Mouse (Mus musculus) right cerebral cortex, postnatal 36 days (tissue): Measurements from ENCODE around the gene Kcnk6.
A peak's percentile ranks its signal among the peaks of the same experiment; 100 is the strongest.

Experiments
- DNase-seq, 2 experiments: peaks; one replicate each; pipeline ENCODE4 v3.0.0; 2022; ENCODE audit warnings: low spot score in 2 of 2, mixed read lengths in 1 of 2

Gene Kcnk6

GRCm38 (mm10) chr7:29232247-29233013 lies at the start of gene Kcnk6:
Gene Kcnk6, minus strand, starts transcription at chr7:29232515.
- DNase-seq = no peak

DNA sequence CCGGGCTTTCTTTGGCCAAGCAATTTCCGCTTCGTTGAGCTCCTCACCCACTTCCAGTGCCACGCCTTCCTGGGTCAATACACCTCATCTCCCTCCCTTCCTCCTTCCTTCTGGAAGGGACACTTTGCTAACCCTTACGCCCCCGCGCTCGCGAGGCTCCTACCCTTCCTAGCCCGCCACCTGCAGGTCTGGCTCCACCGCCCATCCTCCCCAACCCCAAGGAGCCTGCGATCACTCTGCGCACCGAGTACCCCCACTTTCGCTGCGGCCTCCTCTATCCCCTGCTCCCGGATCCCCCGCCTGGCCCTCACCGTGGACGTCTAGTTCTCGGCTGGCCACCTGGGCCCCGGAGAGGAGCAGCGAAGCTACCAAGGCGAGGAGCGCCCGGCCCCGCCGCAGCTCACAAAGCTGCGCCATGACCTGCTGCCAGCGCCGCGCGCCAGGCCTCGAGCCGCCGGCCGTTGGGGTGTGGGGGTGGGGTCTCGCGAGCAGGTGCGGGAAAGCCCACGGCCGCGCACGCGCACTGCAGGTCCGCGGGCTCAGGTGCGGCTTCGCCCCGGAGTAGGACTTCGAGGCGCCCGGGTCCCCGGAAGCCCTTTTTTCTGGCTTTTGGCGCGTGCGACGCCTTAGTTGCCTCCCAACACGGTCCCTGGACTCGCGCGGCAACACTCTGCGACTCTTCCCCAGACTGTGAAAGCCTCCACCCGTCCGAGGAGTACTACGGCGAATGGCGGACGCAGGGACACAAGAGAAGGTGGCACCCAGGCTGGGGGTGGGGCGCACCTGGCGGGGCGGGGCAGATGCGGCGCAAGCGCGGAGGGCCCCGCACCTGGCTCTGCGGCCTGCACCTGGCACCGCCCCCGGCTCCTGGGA lies 49.1 kb upstream of the Kcnk6 start, which contains the start of gene Spint2:
Gene Spint2 (minus strand): TSS at position 712 of the 873 bp plus-strand sequence.
- no peak for DNase-seq

DNA sequence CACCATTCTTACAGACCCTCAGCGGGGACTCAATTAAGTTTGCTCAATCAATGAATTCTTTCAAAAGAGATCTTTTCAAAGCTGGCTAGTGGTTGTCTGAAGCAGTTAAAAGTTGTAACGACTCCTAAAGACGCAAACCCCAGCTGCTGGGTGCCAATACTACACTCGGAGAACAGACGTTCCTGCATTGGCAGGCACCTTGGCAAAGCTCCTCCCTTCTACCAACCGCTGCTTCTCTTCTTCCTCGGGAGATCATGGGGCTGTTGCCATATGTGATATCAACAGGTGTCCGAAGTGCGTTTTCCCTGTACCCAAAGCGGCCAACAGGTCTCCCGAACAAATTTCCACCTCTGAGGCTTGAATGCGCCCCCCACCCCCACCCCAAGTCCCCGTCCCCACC lies 48.5 kb upstream of the Kcnk6 start:
- DNase-seq = no peak

DNA sequence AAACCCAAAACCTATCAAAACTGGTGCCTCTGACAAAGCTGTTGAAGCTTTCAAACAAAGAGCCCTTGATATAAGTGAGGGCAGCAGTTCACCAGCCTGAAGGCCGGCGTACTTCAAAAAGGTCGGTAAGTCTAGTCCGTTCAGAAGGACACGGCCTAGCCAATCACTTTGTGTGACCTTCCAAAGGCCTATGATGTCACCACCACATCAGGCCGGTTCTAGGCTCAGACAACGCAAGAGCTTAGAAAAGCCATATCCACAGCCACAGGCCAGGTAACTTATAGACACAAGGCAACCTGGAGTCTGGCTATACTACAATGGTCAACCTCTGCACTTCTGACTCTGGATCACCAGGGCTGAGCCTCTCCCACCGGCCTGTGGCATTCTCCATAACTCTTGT lies 47.6 kb upstream of the Kcnk6 start:
- no peak for DNase-seq

DNA sequence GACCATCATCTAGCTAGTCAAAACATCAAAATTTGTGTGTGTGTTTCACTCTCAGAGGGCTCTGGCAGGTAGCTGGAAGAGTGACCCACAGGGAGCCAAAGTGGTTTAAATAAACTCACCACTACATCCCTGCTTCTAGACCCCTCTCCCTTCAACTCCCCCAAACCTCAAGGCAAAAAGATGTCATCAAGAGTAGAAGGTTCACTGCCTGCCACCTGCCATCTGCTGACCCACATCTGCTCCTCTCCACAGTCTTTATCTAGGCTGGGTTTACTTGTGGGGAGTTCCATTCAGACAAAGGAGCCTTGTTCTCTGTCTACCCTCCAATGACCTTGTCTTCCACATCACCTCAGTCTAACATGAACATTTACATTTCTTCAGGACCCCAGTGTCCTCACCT lies 46.9 kb upstream of the Kcnk6 start:
- no peak for DNase-seq

GRCm38 (mm10) chr7:29277510-29277909 lies 45.2 kb upstream of the Kcnk6 start:
- DNase-seq = no peak

DNA sequence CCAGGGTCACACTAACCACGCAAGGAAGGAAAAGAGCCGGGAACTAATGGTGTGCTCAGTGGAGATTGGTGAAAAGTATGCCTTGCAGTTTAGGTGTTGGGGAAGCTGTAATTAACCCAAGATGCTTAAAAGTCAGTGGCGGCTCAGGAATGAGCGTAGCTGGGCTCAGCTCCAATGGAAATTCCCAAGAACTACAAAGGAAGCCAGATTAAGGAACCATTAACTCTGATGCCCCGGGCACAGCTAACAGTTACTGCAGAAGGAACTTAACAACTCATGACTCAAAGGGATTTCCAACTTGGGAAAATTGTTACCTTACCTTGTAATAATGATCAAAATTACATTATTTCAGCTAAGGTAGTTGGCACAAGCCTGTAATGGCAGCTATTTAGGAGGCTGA lies 44.4 kb upstream of the Kcnk6 start:
- DNase-seq = no peak

- DNase-seq = no peak
These were observed 39.6 kb upstream of the Kcnk6 start for GRCm38 (mm10) chr7:29271687-29272465.

DNA sequence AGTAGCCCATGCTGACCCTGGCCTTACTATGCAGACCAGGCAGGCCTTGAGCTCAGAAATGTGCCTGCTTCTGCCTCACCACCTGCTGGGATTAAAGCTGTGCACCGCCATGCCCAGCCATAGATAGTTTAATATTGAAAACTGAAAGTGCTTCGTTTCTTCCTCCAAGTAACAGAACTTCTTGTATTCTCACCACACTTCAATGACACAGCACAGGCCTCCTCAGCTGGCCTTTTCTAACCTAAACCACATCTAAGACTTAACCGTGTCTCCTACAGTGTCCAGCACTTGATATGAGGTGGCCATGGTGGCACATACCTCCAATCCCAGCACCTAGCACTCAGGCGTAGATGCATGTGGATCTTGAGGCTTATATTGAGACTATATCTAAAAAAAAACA lies 38.1 kb upstream of the Kcnk6 start:
- DNase-seq = no peak

- no peak for DNase-seq
These were observed 34.6 kb upstream of the Kcnk6 start for GRCm38 (mm10) chr7:29266931-29267330.

DNA sequence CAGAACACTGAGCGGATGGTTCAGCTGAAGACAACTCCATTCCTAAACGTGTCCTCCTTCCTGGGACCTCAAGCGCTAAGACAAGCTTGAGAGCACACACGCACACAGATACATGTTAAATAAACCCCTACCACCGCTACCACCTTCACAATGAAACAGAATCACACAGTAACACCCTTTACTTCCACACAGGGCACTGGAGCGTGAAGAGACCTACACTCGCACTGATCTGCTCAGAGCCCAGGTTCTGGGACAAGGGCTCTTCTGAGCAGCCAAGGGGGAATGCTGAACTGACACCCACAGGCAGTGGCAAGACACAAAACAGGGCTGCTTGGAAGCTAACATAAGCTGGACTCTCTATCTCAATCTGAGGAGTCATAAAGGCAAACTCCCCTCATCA lies 33.3 kb upstream of the Kcnk6 start:
- DNase-seq = no peak

DNA sequence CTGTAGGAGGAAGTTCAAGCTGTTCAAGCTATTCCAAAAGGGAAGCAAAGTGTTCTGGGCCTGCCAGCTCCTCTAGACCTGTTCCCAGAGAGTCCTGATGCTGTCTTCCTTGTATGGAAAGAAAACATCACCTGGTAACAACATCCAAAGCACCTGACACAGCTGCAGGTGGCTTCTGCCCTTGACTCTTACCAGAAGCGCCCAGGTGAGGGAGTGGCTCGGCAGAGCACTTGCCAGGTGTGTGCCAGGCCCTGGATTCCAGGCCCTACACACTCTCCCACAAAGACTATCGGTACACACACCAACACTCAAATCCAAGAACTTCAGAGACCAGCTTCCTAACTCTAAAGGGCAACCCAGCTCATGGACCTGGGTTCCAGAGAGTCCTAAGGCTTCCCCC lies 31.5 kb upstream of the Kcnk6 start:
- DNase-seq = no peak

DNA sequence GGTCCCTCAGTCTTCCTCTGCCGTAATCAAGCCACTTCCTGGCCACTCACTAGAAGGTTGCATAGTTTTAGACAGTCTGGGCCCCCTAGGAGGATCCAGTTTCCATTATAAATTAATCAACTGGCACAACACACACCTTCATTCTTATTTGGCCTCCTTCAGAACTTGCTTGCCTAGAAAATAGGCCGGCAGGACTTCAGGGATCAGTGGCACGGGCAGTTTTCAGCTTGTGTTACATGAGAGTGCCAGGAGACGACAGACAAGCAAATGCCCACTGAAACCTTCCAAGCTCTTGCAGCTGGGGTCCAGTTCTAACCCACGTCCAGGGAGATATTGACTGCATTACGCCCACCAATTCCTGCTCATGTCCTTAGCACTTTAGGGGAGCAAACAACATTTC lies 29.8 kb upstream of the Kcnk6 start:
- no peak for DNase-seq

DNA sequence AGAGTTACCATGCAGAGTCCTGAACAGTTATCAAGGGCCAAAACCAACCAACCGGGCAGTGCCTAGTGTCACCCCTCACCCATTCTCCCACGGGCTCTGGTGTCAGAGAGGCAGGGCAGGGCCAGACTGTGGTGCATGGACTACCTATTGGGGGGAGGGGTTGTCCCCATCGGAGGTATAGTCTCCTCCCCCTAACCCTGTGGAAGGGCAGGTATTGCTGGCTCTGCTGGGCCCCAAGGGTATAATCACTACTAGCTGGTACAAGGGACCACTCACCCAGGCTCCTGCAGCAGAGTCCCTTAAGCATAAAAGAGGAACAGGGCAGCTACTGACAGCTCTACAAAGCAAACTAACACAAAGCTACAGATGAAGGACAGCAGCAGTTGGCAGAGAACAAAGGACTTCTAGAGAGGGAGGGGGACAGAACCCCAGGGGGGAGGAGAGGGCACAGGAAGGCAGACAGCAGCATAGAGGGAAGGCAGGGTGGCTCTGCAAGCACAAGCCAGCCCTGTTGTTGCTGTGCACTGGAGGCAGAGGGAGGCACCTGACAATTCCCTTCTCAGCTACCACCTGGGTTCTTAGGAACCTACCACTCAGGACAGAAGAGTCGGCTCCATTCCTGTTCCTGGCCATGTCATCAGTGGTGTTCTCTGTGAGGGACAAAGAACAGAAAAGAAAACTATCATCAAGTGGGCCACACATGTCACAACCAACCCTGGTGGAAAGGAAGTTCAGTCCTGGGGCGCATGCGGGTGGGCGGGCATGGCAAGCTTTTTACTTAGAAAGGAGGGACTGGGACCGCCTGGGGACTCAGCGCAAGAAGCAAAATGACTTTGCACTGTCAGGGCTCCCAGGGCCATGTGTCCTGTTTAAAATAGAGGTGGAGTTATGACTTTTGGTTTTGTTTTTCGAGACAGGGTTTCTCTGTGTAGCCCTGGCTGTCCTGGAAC lies 27.7 kb upstream of the Kcnk6 start:
- DNase-seq = no peak

GRCm38 (mm10) chr7:29257368-29257767 lies 25.1 kb upstream of the Kcnk6 start:
- no peak for DNase-seq

DNA sequence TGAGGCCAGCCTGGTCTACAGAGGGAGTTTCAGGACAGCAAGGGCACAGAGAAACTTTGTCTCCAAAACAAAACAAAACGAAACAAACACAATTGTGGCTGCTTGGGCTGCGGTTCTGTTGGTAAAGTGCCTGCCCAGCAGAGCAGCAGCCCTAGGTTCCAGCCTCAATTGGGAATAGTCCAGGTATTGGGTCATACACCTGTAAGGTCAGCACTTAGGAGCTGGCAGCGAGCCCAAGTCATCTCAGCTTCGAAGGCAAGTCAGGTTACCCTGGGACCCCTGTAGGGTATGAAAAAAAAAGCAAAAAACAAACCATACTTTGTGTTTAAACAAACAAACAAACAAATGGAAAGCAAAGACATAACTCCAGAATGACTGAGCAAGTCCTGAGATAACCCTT lies 23.6 kb upstream of the Kcnk6 start:
- no peak for DNase-seq

DNA sequence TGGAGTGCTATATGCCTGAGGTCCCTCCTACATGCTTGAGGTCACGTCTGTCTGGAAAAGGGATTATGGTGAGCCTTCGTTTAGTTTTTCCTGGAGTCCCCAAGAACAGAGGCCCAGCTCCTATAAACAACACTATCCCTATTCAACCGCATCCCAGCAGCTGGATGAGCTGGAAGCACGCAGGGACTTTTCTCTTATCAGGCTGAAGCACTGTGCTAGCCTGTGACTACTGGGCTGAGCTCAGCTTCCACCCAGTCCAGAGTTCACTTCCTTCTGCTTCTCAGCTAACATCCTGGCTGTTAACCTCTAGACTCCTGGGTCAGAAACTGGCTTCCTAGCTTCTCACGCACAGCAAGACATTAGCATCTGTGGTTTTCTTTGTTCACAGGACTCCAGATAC lies 21.5 kb upstream of the Kcnk6 start:
- DNase-seq = no peak

DNA sequence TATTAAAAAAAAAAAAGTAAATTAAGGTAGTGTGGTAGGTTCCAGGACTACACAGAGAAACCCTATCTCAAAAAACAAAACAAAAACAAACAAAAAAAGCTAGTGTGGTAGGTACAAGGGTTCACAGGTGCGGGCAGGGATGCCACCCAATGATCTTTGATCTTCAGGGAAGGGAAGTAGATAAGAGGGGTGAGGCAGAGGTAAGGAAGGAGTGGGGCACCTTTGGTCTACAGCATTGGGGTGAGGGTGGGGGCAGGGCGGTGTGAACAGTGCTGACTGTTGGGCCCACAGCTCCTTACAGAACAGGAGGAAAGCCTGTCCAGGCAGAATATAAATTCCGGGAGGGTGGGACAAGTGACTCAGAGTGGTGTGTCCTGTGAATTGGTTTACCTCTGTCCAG lies 18.9 kb upstream of the Kcnk6 start:
- DNase-seq = no peak

DNA sequence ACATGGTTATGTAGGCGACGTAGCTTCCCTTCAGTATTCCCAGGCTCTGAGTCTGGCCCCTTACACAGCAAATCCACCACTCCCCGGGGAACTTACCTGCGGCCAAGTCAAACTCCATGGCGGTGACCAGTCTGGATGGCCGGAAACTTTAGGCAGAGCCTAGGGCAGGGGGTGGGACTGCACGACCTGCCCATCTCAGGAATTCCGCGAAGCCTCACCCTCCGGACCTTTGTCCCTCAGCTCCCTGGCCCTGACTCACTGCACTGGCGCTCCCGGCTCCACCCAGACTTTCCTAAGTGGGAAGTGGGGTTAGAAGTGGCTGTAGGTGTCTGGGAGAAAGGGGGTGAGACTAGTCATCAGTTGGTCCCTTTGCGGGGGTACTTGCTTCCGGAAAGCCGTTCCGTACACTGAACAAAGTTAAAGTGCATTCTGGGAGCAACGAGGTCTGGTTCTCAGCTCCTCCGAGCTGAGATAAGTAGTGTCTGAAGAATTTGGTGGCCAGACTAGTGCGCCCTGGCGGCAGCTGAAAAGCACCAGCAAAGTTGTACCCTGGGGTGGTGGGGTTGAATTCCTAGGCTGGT lies 16.0 kb upstream of the Kcnk6 start, which contains the start of gene 2200002D01Rik:
Gene 2200002D01Rik (minus strand): TSS at position 206 of the 581 bp plus-strand sequence.
- no peak for DNase-seq

DNA sequence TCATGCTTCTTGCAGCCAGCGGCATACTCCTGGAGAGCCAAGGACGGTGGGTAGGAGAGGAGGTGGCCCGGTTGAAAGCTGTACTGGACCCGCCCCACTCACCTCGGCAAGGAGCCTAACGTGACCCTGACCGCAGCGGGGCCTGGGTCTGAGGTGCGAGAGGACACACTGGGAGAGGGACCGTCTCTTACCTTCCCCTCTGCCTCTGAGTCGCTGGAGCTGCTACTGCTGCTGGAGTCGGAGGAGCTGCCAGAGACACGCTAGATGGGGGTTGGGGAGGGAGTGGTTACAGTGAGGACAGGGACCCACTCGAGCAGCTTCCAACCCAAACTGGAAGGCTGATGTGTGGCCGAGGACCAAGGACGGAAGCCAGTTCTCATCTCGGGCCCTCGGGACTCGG lies 15.4 kb upstream of the Kcnk6 start:
- DNase-seq = no peak

GRCm38 (mm10) chr7:29247314-29247700 lies 15.0 kb upstream of the Kcnk6 start:
- peak in 1 of 2 experiments; percentile 47 for DNase-seq
